Mouse (Mus musculus): Measurements from ENCODE around the gene Mfsd13b. TPM values are rescaled to one million over a fixed set of nuclear protein-coding genes. Genes with fewer than 3 reads are reported as not detected.

Gene Mfsd13b
- polyA plus RNA-seq, 1 experiment from 2014 or later = 0.49 TPM

- no peak for DNase-seq (ENCODE audit: low spot score)
Observed at GRCm38 (mm10) chr7:121040595-121040994, 58.3 kb downstream of the Mfsd13b start.

DNA sequence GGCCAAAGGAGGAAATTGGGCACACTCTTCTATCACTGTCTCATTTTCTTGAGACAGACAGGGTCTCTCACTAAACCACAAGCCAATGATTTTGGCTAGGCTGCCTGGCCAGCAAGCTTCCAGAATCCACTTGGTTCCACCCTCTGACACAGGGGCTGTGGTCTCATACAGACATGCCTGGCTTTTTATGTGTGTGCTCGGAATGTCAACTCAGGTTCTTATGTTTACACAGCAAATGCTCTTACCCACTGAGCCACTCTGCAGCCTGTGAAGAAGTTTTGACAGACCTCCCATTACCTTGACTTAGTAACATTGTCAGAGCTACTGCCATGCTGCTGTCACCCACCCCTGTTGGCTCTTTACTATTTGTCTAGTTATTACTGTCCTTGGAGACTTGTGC lies 59.7 kb downstream of the Mfsd13b start:
- DNase-seq (ENCODE audit: low spot score) = no peak

GRCm38 (mm10) chr7:121043004-121043403 lies 60.7 kb downstream of the Mfsd13b start:
- DNase-seq (ENCODE audit: low spot score) = no peak

- no peak for DNase-seq (ENCODE audit: low spot score)
Observed at GRCm38 (mm10) chr7:121043510-121043909, 61.2 kb downstream of the Mfsd13b start.

DNA sequence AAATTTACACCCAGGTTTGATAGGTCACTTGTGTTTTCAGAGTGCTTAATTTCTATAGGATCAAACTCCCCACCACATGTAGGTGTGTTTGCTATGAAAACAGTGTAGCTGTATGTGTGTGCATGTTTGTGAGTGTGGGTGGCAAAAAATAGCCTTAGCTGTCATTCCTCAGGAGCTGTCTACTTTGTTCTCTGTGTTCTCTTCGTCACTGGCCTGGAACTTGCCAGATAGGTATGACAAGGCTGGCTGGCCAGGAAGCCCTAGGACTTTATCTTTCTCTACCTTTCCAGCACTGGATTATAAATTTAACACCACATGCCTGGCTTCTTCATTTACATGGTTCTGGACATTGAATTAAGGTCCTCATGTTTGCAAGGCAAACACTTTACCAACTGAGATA lies 61.9 kb downstream of the Mfsd13b start:
- DNase-seq (ENCODE audit: low spot score) = no peak

DNA sequence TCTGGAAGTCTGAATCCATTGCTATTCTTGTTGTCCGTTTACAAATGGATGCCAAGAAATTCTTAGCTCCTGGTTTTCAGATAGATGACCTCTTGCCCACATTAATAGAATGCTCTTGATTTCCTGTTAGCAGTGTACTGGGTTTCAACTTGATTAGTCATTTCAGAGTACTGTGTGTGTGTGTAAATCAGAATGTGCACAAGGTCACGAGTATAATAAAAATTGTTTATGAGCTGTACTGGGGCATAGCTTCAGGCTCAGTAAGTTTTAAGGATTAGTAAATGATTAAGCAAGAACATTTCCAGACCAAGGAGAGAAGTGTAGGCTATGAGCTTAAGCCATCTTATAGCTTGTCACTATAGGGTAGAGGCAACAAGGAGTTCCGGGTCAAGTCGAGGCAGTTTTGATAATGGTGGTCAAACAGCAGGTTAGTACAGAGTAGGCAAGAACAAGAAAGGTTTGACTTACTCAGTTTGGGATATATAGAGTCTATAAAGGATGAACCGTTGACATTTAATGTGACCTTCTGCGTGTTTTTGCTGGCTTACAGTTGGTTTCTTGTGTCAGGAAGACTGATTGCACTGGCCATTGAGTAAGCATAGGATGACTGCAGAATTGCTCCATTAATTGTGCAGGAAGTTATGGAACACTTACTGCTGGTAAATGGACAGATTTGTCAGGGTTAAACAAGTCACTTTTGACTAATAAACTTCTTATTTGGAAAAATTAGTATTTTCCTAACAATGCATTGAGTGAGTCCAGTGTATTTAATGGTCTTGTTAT lies 63.6 kb downstream of the Mfsd13b start:
- DNase-seq (ENCODE audit: low spot score) = no peak

GRCm38 (mm10) chr7:121047624-121048023 lies 65.3 kb downstream of the Mfsd13b start:
- DNase-seq (ENCODE audit: low spot score) = no peak

DNA sequence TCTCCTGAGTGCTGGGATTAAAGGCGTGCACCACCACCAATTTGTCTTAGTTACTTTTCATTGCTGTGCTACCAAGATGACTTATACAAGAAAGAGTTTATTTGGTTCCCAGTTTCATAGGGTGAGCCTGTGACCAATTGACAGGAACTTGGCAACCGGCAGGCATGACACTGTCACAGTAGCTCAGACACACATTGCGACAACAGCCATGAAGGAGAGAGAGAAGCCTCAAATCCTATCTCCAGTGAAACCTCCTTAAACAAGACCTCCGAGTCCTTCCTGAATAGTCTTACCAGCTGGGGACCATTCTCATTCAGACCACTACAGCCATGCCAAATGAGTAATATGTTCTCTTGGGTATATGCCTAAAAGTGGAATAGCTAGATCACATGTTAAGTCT lies 70.8 kb downstream of the Mfsd13b start:
- no peak for DNase-seq (ENCODE audit: low spot score)

GRCm38 (mm10) chr7:121059477-121060218 lies 77.3 kb downstream of the Mfsd13b start:
- DNase-seq (ENCODE audit: low spot score) = peak; percentile 27

DNA sequence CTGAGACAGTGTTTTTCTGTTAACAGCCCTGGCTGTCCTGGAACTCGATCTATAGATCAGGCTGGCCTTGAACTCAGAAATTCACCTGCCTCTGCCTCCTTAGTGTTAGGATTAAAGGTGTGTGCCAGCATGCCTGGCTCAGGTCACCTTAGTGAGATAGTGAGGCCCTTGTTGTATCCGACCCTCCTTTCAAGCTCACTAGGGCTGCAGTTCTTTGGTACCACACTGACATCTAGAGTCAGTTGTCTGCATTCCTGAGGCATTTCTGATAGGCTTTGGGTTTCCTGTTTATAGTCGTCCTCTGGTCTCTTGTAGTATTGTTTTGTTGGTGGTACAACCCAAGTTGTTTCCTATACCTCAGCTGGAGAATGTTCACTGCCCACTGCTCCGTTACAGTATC lies 82.0 kb downstream of the Mfsd13b start:
- peak; percentile 56 for DNase-seq (ENCODE audit: low spot score)

Other genes with a start within 250 kb of the Mfsd13b start
- gene Vwa3a, start 243.2 kb upstream of the Mfsd13b start, polyA plus RNA-seq (2015; fragmentation: Nextera tagmentation; extraction: Ambion mirVana) = 0.27 and 0.31 TPM in 2 replicates
- not detected in 2 replicates for gene Gm5737, start 170.1 kb upstream of the Mfsd13b start, polyA plus RNA-seq (2015; fragmentation: Nextera tagmentation; extraction: Ambion mirVana)
- gene Eef2k, start 139.7 kb upstream of the Mfsd13b start, polyA plus RNA-seq (2015; fragmentation: Nextera tagmentation; extraction: Ambion mirVana) = 28.2 and 30.5 TPM in 2 replicates
- 26.4 and 27.1 TPM in 2 replicates for gene Polr3e, start 64.8 kb upstream of the Mfsd13b start, polyA plus RNA-seq (2015; fragmentation: Nextera tagmentation; extraction: Ambion mirVana)
- 2.9 and 3.2 TPM in 2 replicates for gene Cdr2, start 197 bp upstream of the Mfsd13b start, polyA plus RNA-seq (2015; fragmentation: Nextera tagmentation; extraction: Ambion mirVana)
- gene Mettl9, start 51.9 kb downstream of the Mfsd13b start, polyA plus RNA-seq (2015; fragmentation: Nextera tagmentation; extraction: Ambion mirVana) = 86.3 and 93.3 TPM in 2 replicates
- 2.5 and 2.9 TPM in 2 replicates for gene Igsf6, start 92.1 kb downstream of the Mfsd13b start, polyA plus RNA-seq (2015; fragmentation: Nextera tagmentation; extraction: Ambion mirVana)
- gene Otoa, start 99.1 kb downstream of the Mfsd13b start, polyA plus RNA-seq (2015; fragmentation: Nextera tagmentation; extraction: Ambion mirVana) = 0.18 and 0.48 TPM in 2 replicates

Data from thymus, postnatal 0 days (tissue).